Mouse (Mus musculus) hindbrain, embryonic 16.5 days (tissue): ENCODE results near the gene Ctsd. TPM values are rescaled to one million over a fixed set of nuclear protein-coding genes. Genes with fewer than 3 reads are reported as not detected.

Source experiments
- ATAC-seq: fragments of 200-750 bp; cut with Nextera tagmentation; 2 replicates; pipeline ENCODE4 v1.8.0; 2017; ENCODE audit warnings: moderate TSS enrichment, moderate library complexity
- H3K27ac ChIP-seq: fragments of 300-500 bp; sonication (generic); 2 replicates; pipeline ENCODE4 v1.5.1; 2014; ENCODE audit warnings: low read depth, mild to moderate bottlenecking, control low read depth, low read length, moderate library complexity
- H3K27me3 ChIP-seq: fragments of 300-500 bp; sonication (generic); replicated peaks from 2 replicates; pipeline ENCODE4 v1.6.1; 2014; ENCODE audit warnings: low read length; ENCODE audit not compliant: control insufficient read depth, insufficient read depth
- H3K36me3 ChIP-seq: fragments of 300-500 bp; sonication (generic); 2 replicates; pipeline ENCODE4 v1.6.1; 2014; ENCODE audit warnings: mild to moderate bottlenecking, low read length, moderate library complexity, mixed read lengths; ENCODE audit not compliant: control insufficient read depth, insufficient read depth
- H3K4me1 ChIP-seq: fragments of 300-500 bp; sonication (generic); 2 replicates; pipeline ENCODE4 v1.6.1; 2014; ENCODE audit warnings: low read depth, low read length; ENCODE audit not compliant: control insufficient read depth, insufficient read depth
- H3K4me2 ChIP-seq: fragments of 300-500 bp; sonication (generic); 2 replicates; pipeline ENCODE4 v1.6.1; 2014; ENCODE audit warnings: mild to moderate bottlenecking, low read length, control low read depth, moderate library complexity
- H3K4me3 ChIP-seq: fragments of 300-500 bp; sonication (generic); 2 replicates; pipeline ENCODE4 v1.5.1; 2014; ENCODE audit warnings: mild to moderate bottlenecking, low read length, control low read depth, moderate library complexity
- H3K9ac ChIP-seq: fragments of 300-500 bp; sonication (generic); 2 replicates; pipeline ENCODE4 v1.6.1; 2014; ENCODE audit warnings: low read depth, mild to moderate bottlenecking, control low read depth, low read length, moderate library complexity
- H3K9me3 ChIP-seq: fragments of 300-500 bp; sonication (generic); 2 replicates; pipeline ENCODE4 v1.6.1; 2014; ENCODE audit warnings: mild to moderate bottlenecking, low read length, moderate library complexity; ENCODE audit not compliant: control insufficient read depth
- WGBS: fragments of 180-500 bp; shearing (Covaris S2); extraction: QIAGEN DNeasy Blood & Tissue Kit; methylation state at CpG from one replicate; pipeline ENCODE4 v1.1.7; 2014; 5-methylcytosine and 5-hydroxymethylcytosine counted together
- polyA plus RNA-seq: library from polyadenylated mRNA; unstranded; fragments of >200 nt; fragmentation: Nextera tagmentation; extraction: Ambion mirVana; gene quantifications from 2 replicates; pipeline ENCODE4 v1.2.1, GENCODE M21; 2015

The Ctsd gene
- polyA plus RNA-seq = 356 and 378 TPM in 2 replicates

DNA sequence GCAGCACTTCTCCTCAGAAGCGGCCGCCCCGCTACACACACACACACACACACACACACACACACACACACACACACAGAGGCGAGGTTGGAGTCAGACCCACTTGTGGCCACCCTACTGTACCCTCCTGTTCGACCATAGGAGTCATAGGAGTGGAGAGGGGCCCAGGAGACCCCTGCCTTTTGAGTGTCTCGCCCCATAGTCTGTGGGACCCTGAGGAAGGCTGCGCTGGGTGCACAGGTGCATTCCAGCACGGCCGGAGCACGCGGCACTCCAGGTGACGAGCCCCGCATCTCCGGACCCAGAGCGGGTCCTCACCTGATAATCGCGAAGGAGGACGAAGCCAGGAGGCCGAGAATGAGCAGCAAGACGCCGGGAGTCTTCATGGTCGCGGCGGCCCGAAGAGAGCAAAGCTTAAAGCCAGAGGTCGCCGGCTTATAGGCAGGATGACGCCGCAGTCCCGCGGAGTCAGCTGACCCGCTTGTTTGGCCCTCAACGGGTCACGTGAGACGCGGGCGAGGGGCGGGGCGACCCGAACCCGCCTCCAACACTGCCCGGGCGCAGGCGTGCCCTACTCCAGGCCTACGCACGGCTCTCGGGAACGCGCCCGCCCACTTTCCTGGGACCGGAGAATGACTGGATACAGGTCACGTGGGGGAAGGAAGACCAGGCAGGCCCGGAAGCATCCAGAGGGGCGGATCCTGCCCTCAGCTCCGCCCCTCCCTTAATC is at the start of gene Ctsd:
Gene Ctsd (minus strand): TSS at position 620 of the 730 bp plus-strand sequence.
- H3K4me1 ChIP-seq = peaks cover 15% of the 10 kb centered on the region
- no peaks in the 10 kb centered on the region for H3K9me3 ChIP-seq
- H3K27ac ChIP-seq = peak within 1 kb of the TSS; percentile 77
- peak within 1 kb of the TSS; percentile 84 for H3K4me3 ChIP-seq
- no peaks in the 10 kb centered on the region for H3K27me3 ChIP-seq
- under 1% methylated on average over 51 of the region's 55 CpGs for WGBS
- H3K4me2 ChIP-seq = peak within 1 kb of the TSS; percentile 84
- peak; percentile 98 for ATAC-seq
- H3K36me3 ChIP-seq = peaks cover 20% of the 10 kb centered on the region
- H3K9ac ChIP-seq = peak within 1 kb of the TSS; percentile 86

DNA sequence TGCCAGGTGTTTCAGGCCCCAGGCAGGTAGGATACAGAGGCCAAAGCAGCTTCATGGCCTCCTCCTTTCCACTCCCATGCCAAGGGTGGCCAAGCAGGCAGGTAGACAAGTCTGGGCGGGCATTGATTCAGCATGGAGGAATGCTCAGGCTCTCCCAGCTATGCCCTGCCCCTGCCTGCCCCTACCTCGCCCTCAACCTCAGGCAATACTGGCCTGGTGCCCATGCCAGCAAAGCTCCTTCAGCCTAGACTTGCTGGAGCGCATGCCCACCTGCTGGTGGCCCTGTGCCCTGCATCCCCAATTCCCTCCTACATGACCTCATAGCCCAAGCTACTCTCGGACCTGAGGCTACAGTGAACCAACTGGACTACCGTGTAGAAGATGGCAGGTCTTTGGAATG is 49.5 kb upstream of the Ctsd start:
- no peak overlapping the region for H3K9ac ChIP-seq
- H3K27me3 ChIP-seq = no peaks in the 10 kb centered on the region
- H3K4me2 ChIP-seq = no peak overlapping the region
- H3K36me3 ChIP-seq = no peaks in the 10 kb centered on the region
- WGBS = 74% methylated on average over 5 of the region's 5 CpGs
- H3K27ac ChIP-seq = no peak overlapping the region
- no peaks in the 10 kb centered on the region; the same call in 1 of the 2 replicates for H3K4me1 ChIP-seq
- no peak overlapping the region for H3K4me3 ChIP-seq
- H3K9me3 ChIP-seq = no peaks in the 10 kb centered on the region
- no peak for ATAC-seq

DNA sequence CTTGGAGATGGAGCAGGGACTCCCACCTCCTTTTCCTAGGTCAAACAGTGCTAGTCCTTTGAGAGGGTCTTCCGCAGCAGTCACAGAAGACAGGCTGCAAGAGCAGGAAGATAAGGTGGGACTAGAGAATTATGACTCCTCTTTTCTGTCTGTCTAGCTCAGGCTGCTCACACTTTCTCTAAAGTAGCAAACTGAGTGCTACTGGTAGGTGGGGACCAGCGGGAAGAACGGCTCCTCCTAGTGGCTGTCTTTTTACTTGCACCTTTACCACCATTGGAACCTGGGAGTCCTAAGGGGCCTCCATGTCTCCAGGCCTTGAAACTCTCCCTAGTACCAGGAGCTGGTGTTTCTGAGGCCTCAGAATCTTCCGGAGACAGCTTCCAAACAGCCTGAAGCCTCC is 47.7 kb upstream of the Ctsd start:
- Histone ChIP-seq H3K4me2 (no peak overlapping the region), H3K4me1 (peaks cover 2% of the 10 kb centered on the region), H3K9ac (no peak overlapping the region), H3K27ac (no peak overlapping the region), H3K27me3 (no peaks in the 10 kb centered on the region), H3K36me3 (no peaks in the 10 kb centered on the region), H3K4me3 (no peak overlapping the region), H3K9me3 (no peaks in the 10 kb centered on the region)
- ATAC-seq = no peak
- 37% methylated on average over 4 of the region's 4 CpGs for WGBS

DNA sequence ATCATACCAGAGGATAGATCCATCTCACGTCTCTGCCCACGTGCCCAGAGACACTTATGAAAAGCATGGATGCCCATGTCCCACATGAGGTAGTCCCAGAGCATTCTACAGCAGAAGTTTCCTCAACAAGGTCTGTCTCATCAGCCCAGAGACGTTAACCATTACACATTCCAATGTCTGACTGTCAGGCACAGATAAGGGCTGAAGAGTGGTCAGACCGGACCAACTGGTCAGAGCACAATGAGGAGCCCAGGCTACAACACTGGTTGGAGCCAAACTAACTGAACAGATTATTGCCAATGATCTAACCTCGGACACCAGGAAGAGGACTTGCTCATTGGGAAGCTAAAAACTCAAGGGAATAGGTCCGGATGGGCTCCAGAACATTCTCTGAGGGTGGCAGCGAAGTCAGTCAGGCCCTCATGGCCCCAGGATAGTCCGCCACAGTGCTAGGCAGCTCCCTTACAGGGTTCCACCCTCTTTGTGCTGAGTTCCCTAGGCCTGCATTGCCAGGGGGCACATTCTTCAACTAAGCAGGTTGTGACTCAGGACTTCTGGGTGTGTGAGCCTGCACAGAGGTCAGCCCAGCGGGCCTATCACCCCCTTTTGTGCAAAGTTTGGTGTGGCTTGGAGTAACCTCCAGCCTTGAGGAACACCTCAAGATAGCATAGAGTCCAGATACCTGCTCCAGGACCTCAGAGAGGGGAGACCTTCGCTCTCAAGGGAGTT is 46.5 kb upstream of the Ctsd start, which contains the start of gene Syt8:
Gene Syt8 (plus strand): TSS at position 714 of the 729 bp plus-strand sequence.
- no peaks in the 10 kb centered on the region for H3K9me3 ChIP-seq
- H3K4me3 ChIP-seq = no peak within 1 kb of the TSS
- no peaks in the 10 kb centered on the region for H3K36me3 ChIP-seq
- WGBS = 86% methylated on average over 10 of the region's 10 CpGs
- peaks cover 7% of the 10 kb centered on the region for H3K4me1 ChIP-seq
- H3K4me2 ChIP-seq = no peak within 1 kb of the TSS
- H3K27ac ChIP-seq = no peak within 1 kb of the TSS
- ATAC-seq = no peak
- H3K27me3 ChIP-seq = no peaks in the 10 kb centered on the region
- H3K9ac ChIP-seq = no peak within 1 kb of the TSS

DNA sequence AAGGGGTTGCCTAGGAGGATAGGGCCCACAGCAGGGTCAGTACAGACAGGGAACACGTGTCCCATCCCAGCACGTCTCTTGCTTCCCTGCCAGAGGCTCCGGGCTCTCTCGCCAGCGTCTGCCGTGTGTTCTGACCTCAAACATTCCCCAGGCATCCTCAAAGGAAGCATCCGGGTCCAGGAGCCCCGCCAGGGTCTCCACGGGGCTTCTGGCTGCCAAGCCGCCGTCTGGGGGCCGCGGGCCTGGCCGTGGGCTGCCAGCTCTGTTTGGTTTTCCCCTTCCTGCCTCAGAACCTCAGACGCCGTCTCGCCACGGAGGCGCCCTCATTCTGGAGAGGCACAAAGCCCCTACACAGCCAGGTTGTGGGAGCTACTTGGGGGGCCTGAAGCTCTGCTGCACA is 45.8 kb upstream of the Ctsd start:
- Histone ChIP-seq H3K4me2 (no peak overlapping the region), H3K27me3 (no peaks in the 10 kb centered on the region), H3K4me3 (no peak overlapping the region), H3K27ac (no peak overlapping the region), H3K9me3 (no peaks in the 10 kb centered on the region), H3K36me3 (no peaks in the 10 kb centered on the region), H3K9ac (no peak overlapping the region), H3K4me1 (peaks cover 7% of the 10 kb centered on the region)
- 53% methylated on average over 19 of the region's 19 CpGs for WGBS
- ATAC-seq = no peak

DNA sequence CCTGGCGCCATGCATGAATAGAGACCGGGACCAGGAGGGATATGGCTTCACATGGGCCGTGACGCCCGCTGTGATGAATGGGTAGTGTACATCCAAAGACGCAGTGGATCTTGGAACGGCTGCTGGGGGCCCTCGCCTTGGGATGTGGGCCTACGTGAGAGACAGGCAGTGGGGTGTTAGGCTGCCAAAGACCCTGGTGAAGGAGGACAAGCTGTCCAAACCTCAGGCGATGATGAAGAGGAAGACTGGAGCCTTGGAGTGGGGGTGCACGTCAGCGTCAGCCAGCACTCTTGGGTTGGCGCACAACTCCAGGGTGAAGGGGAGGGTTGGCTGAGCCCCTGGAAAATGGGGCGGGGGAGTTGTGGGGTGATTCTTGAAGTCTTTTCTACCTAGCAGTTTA is 43.3 kb upstream of the Ctsd start:
- WGBS = 78% methylated on average over 14 of the region's 14 CpGs
- ATAC-seq = no peak
- H3K9me3 ChIP-seq = no peaks in the 10 kb centered on the region
- H3K4me3 ChIP-seq = no peak overlapping the region
- H3K27ac ChIP-seq = no peak overlapping the region
- H3K27me3 ChIP-seq = no peaks in the 10 kb centered on the region
- no peak overlapping the region for H3K4me2 ChIP-seq
- peaks cover 7% of the 10 kb centered on the region for H3K4me1 ChIP-seq
- H3K36me3 ChIP-seq = no peaks in the 10 kb centered on the region
- no peak overlapping the region for H3K9ac ChIP-seq

DNA sequence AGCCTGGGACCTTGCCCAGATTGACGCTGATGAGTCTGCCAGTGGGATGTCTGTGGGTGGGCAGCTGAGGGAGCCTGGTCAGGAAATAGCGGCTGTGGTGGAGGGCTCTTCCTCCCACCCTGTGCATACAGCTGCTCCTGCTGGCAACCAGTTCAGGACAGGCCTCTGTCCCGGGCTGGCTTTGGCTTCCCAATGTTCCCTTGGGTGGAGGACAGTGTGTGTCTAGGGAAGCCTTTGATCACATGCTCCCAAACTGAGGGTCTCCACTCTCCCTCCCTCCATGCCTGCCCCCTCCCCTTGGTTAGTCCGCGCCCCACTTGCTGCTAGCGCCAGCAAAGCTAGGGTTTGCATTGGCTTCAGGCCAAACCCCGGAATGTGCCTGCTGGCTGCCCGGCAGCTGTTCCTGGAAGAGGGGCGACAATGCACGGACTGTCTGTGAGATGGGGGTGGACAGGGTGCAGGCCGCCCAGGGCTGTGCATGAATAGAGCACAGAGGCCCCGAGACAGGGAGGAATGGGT is 42.4 kb upstream of the Ctsd start:
- Histone ChIP-seq H3K4me3 (no peak overlapping the region), H3K9ac (no peak overlapping the region), H3K9me3 (no peaks in the 10 kb centered on the region), H3K4me2 (peak overlapping the region; percentile 1; the same call in 1 of the 2 replicates), H3K27me3 (no peaks in the 10 kb centered on the region), H3K36me3 (no peaks in the 10 kb centered on the region), H3K27ac (0 out of 2 replicates have a peak overlapping the region, but pooled peaks have one; percentile 13), H3K4me1 (peaks cover 7% of the 10 kb centered on the region)
- peak; percentile 84 for ATAC-seq
- 25% methylated on average over 12 of the region's 12 CpGs for WGBS

DNA sequence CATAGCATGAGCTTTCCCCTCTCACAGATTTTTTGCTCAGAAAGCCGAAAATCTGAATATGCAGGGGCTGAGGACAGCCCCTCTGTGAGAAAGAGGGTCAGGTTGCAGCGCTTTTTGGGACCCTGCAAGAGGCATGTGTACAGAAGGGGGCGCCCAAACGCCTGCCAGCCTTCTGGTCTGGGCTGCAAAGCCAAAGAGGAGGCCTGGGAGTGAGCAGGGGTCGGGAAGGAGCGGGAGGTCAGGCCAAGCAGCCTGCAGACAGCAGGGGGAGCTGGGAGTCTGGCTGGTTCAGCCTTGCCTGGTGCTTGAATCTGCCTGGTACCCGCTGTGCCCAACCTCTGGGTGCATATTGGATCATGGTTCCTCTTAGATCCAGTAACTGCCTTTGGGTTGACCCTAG is 40.4 kb upstream of the Ctsd start:
- Histone ChIP-seq H3K4me1 (peaks cover 7% of the 10 kb centered on the region), H3K4me2 (no peak overlapping the region), H3K9me3 (no peaks in the 10 kb centered on the region), H3K27me3 (no peaks in the 10 kb centered on the region), H3K4me3 (no peak overlapping the region), H3K36me3 (no peaks in the 10 kb centered on the region), H3K9ac (no peak overlapping the region), H3K27ac (no peak overlapping the region)
- ATAC-seq = no peak
- WGBS = 7% methylated on average over 7 of the region's 7 CpGs

DNA sequence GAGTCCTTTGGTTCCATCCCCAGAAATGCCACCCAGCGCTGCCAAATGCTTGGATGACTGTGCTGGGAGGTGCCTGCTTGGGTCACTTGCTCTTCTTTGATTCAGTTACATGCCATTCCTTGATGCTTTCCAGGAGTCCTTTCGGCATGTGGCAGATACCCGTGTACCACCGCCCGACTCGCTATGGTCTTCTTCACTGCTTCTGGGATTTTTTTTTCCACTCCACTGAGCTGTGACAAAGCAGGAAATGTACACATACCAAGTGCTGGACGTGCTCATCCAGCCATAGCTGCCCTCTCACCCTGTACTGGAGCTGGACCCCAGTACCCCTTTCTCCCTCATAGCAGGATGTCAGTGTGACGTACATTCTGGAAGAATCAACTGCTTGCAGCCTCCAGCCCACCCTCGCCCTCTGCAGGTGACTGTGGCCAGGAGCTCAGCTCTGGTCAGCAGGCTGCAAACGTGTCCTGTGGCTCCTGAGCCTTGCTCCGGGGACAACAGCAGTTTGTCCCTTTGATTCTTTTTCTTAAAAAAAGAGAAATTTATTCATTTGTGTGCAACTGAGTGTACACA is 37.9 kb upstream of the Ctsd start:
- H3K4me1 ChIP-seq = peaks cover 7% of the 10 kb centered on the region
- no peak overlapping the region for H3K9ac ChIP-seq
- WGBS = 54% methylated on average over 11 of the region's 11 CpGs
- no peak overlapping the region for H3K27ac ChIP-seq
- no peak for ATAC-seq
- no peaks in the 10 kb centered on the region for H3K9me3 ChIP-seq
- no peak overlapping the region for H3K4me2 ChIP-seq
- no peaks in the 10 kb centered on the region for H3K36me3 ChIP-seq
- no peaks in the 10 kb centered on the region for H3K27me3 ChIP-seq
- H3K4me3 ChIP-seq = no peak overlapping the region
